Mouse (Mus musculus) heart, embryonic 14.5 days (tissue): ENCODE data around the gene Acad9. TPM values are rescaled to one million over a fixed set of nuclear protein-coding genes. Genes with fewer than 3 reads are reported as not detected.

ENCODE experiments used
- ATAC-seq: fragments of 200-750 bp; cut with Nextera tagmentation; 2 replicates; pipeline ENCODE4 v1.8.0; 2017; ENCODE audit warnings: low read depth, moderate TSS enrichment; ENCODE audit not compliant: insufficient number of reproducible peaks, insufficient read depth, low FRiP score
- H3K27ac ChIP-seq, 2 experiments: fragments of 200-500 bp in 1 of 2; fragments of 300-500 bp in 1 of 2; sonication (generic) in 1 of 2; replicated peaks in 1 of 2; 2 replicates each; pipeline ENCODE4 v1.5.1; 2012 to 2014; ENCODE audit warnings: low read depth in 2 of 2, low read length in 2 of 2, control low read depth in 1 of 2, mild to moderate bottlenecking in 1 of 2, mixed read lengths in 1 of 2; ENCODE audit not compliant: control insufficient read depth in 1 of 2, insufficient read depth in 1 of 2
- H3K27me3 ChIP-seq: fragments of 300-500 bp; sonication (generic); 2 replicates; pipeline ENCODE4 v1.6.1; 2014; ENCODE audit warnings: mild to moderate bottlenecking, low read length, control low read depth; ENCODE audit not compliant: control insufficient read depth, insufficient read depth
- H3K36me3 ChIP-seq: fragments of 300-500 bp; sonication (generic); 2 replicates; pipeline ENCODE4 v1.6.1; 2014; ENCODE audit warnings: mild to moderate bottlenecking, control low read depth, low read length, mixed read lengths; ENCODE audit not compliant: control insufficient read depth, insufficient read depth
- H3K4me1 ChIP-seq, 2 experiments: fragments of 200-500 bp in 1 of 2; fragments of 300-500 bp in 1 of 2; sonication (generic) in 1 of 2; 2 replicates each; pipeline ENCODE4 v1.6.1; 2012 to 2014; ENCODE audit warnings: low read length in 2 of 2, control low read depth in 1 of 2, mixed read lengths in 1 of 2; ENCODE audit not compliant: control insufficient read depth in 2 of 2, insufficient read depth in 2 of 2
- H3K4me2 ChIP-seq: fragments of 300-500 bp; sonication (generic); 2 replicates; pipeline ENCODE4 v1.6.1; 2014; ENCODE audit warnings: mild to moderate bottlenecking, low read length
- H3K4me3 ChIP-seq, 2 experiments: fragments of 200-500 bp in 1 of 2; fragments of 300-500 bp in 1 of 2; sonication (generic) in 1 of 2; 2 replicates each; pipeline ENCODE4 v1.5.1; 2012 to 2014; ENCODE audit warnings: low read length in 2 of 2, mild to moderate bottlenecking in 2 of 2, control low read depth in 1 of 2, low read depth in 1 of 2, moderate library complexity in 1 of 2; ENCODE audit not compliant: control insufficient read depth in 1 of 2, insufficient read depth in 1 of 2
- H3K9ac ChIP-seq: fragments of 300-500 bp; sonication (generic); 2 replicates; pipeline ENCODE4 v1.6.1; 2014; ENCODE audit warnings: mild to moderate bottlenecking, low read length
- H3K9me3 ChIP-seq: fragments of 300-500 bp; sonication (generic); 2 replicates; pipeline ENCODE4 v1.6.1; 2016; ENCODE audit warnings: low read length, control low read depth; ENCODE audit not compliant: control insufficient read depth
- WGBS: fragments of 180-500 bp; shearing (Covaris S2); extraction: QIAGEN DNeasy Blood & Tissue Kit; methylation state at CpG from one replicate; pipeline ENCODE4 v1.1.7; 2014; 5-methylcytosine and 5-hydroxymethylcytosine counted together
- polyA plus RNA-seq: library from polyadenylated mRNA; unstranded; fragments of >200 nt; fragmentation: Nextera tagmentation; extraction: Ambion mirVana; gene quantifications from 2 replicates; pipeline ENCODE4 v1.2.1, GENCODE M21; 2014

The Acad9 gene
- polyA plus RNA-seq, 1 experiment from 2014 or later = 88.3 TPM

DNA sequence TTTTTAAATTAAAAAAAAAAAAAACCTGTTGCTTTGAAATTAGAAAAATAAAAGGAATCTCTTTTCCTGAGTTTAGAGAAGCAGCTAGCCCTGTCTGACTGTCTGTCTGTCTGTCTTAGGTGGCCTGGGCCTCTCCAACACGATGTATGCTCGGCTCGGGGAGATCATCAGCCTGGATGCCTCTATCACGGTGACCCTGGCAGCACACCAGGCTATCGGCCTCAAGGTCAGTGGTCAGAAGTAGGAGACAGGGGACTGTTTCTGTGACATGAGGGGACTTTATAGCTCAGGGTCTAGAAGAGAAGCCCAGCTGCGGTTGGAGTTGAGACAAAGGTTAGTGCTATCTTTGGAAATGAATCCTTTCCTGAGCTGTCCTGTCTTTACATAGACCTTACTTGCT lies 8.5 kb downstream of the Acad9 start:
- Histone ChIP-seq H3K27ac (no peak overlapping the region), H3K27me3 (no peaks in the 10 kb centered on the region), H3K36me3 (peaks cover 78% of the 10 kb centered on the region), H3K4me2 (no peak overlapping the region), H3K9me3 (no peaks in the 10 kb centered on the region), H3K4me1 (no peaks in the 10 kb centered on the region), H3K4me3 (no peak overlapping the region), H3K9ac (no peak overlapping the region)
- 87% methylated on average over 6 of the region's 6 CpGs for WGBS
- no peak for ATAC-seq

DNA sequence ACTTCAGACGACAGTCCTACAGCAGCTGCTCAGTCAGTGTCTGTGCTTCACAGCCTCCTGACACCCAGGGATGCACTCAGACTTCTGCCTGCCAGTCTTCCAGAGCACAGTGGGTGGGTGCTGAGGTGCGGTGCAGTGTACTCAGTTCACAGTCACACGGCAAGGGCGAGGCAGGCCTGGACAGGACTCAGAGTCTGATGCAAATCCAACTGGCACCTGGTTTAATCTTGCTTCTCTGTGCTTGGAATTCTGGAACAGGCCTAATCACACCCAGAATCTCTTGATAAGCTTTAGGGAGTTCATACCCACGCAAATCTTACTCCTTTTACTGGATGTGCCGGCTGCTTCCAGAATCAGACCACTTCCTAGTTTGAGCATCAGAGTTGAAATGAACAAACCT lies 9.7 kb downstream of the Acad9 start:
- peaks cover 82% of the 10 kb centered on the region for H3K36me3 ChIP-seq
- H3K27me3 ChIP-seq = no peaks in the 10 kb centered on the region
- WGBS = 94% methylated on average over 6 of the region's 6 CpGs
- H3K4me2 ChIP-seq = no peak overlapping the region
- no peak overlapping the region for H3K9ac ChIP-seq
- H3K27ac ChIP-seq = no peak overlapping the region
- H3K9me3 ChIP-seq = no peaks in the 10 kb centered on the region
- no peak overlapping the region for H3K4me3 ChIP-seq
- no peak for ATAC-seq
- H3K4me1 ChIP-seq = no peaks in the 10 kb centered on the region

DNA sequence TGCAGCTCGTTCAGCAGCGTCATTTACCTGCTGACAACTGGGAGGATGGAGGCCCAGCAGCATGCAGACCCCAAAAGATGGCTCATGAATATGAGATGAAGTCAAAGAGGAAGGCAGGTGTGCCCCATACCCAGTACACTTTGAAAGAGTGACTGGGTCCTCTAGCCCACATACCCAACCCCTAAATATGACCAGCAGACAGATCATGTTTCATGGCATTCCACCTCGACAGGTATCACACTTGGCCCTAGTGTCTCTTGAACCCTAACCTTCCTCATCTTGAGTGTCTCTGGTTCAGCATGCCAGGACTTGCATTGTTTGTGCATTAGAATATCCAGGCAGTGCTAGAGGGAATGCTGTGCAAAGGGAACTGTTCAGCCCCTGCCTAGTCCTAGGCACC lies 11.6 kb downstream of the Acad9 start:
- Histone ChIP-seq H3K27ac (no peak overlapping the region), H3K4me1 (no peaks in the 10 kb centered on the region), H3K9me3 (no peaks in the 10 kb centered on the region), H3K27me3 (no peaks in the 10 kb centered on the region), H3K9ac (no peak overlapping the region), H3K4me3 (no peak overlapping the region), H3K4me2 (no peak overlapping the region), H3K36me3 (peaks cover 91% of the 10 kb centered on the region)
- no peak for ATAC-seq
- WGBS = 91% methylated on average over 3 of the region's 3 CpGs

DNA sequence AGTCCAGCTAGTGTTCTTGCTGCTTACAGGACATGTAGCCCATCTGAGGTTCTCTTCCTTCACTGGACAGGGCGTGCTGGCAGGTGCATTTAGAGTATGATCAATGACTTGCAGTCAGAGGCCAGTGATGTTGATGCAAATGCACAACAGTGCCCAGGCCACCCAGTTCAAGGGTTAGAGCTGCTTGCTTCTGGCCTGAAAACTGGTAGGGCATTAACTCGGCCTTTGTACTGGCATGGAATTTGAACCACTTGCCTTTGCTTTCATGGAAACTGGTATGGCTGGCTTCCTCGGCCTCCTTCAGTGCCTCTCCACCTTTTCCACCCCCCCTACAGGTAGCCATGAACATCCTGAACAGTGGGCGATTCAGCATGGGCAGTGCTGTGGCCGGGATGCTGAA lies 14.1 kb downstream of the Acad9 start:
- ATAC-seq = no peak

DNA sequence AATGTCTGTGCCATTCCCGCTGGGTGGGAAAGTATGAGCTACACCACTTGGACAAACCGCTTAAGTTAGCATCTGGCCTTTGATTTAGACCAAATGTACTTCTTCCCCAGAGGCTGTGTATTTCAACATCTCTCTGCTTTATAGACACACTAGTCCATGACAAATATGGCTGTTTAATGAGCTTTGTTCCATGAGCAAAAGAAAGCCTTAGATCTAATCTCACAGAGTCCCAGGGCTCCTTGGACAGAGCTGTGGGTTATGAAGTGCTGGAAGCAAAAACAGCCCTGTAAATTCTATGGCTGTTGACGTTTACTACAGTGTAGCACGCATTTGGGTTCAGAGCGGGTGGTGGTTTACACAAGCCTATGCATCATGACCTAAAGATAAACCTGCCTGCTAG lies 15.0 kb downstream of the Acad9 start:
- ATAC-seq = no peak
- Histone ChIP-seq H3K27me3 (no peaks in the 10 kb centered on the region), H3K36me3 (peaks cover 96% of the 10 kb centered on the region), H3K27ac (no peak overlapping the region), H3K4me3 (no peak overlapping the region), H3K4me1 (no peaks in the 10 kb centered on the region), H3K9ac (no peak overlapping the region), H3K4me2 (no peak overlapping the region), H3K9me3 (no peaks in the 10 kb centered on the region)
- WGBS = 91% methylated on average over 5 of the region's 5 CpGs

More for the DNA sequence above, 14.1 kb downstream of the Acad9 start:
- no peaks in the 10 kb centered on the region for H3K27me3 ChIP-seq
- peaks cover 96% of the 10 kb centered on the region for H3K36me3 ChIP-seq
- no peak overlapping the region for H3K4me3 ChIP-seq
- no peaks in the 10 kb centered on the region for H3K9me3 ChIP-seq
- H3K4me1 ChIP-seq = no peaks in the 10 kb centered on the region
- 88% methylated on average over 5 of the region's 5 CpGs for WGBS
- no peak overlapping the region for H3K27ac ChIP-seq
- H3K4me2 ChIP-seq = no peak overlapping the region
- H3K9ac ChIP-seq = no peak overlapping the region

DNA sequence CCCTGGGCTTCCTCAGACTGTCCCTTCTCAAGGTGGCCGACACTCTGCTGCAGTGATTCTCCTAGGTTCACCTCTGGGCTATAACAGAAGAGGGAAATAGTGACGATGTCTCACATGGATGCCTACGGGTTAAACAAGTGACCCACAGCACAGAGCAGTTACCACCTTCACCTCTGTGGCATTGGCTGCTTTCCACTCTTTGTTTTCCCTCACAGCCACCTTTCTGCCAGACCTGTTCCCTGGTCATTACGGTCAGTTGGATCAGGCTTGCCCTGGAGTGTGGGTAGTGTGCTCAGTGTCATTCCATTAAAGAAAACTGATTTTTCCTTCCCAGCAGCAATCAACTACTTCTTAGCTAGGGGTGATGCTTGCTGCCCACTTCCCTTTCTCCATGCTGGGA lies 17.1 kb downstream of the Acad9 start:
- no peak for ATAC-seq
- WGBS = 95% methylated on average over 4 of the region's 4 CpGs
- Histone ChIP-seq H3K4me1 (no peaks in the 10 kb centered on the region), H3K9me3 (no peaks in the 10 kb centered on the region), H3K36me3 (peaks cover 96% of the 10 kb centered on the region), H3K27ac (no peak overlapping the region), H3K27me3 (no peaks in the 10 kb centered on the region), H3K4me3 (no peak overlapping the region), H3K4me2 (no peak overlapping the region), H3K9ac (no peak overlapping the region)

DNA sequence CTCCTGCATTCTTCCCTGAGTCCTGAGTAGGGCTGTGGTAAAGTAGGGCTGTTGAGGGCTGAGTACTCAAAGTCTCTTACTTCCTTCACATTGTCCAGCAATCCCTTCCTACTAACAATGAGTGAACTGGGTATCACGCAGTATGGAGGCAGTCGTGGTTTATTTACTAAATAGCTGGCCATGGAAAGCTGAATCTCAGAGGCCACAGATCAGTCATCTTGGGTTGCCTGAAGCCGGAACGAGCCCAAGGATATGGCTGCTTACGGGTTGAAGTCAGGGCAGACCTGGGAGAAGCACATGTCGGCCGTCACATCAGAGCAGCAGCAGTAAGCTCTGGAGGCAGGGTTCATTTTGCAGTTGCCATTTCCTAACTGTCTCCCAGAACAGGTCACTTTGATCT lies 17.6 kb downstream of the Acad9 start:
- Histone ChIP-seq H3K9me3 (no peaks in the 10 kb centered on the region), H3K4me2 (no peak overlapping the region), H3K4me3 (no peak overlapping the region), H3K9ac (no peak overlapping the region), H3K4me1 (no peaks in the 10 kb centered on the region), H3K36me3 (peaks cover 96% of the 10 kb centered on the region), H3K27ac (no peak overlapping the region), H3K27me3 (no peaks in the 10 kb centered on the region)
- 92% methylated on average over 7 of the region's 7 CpGs for WGBS
- ATAC-seq = no peak

DNA sequence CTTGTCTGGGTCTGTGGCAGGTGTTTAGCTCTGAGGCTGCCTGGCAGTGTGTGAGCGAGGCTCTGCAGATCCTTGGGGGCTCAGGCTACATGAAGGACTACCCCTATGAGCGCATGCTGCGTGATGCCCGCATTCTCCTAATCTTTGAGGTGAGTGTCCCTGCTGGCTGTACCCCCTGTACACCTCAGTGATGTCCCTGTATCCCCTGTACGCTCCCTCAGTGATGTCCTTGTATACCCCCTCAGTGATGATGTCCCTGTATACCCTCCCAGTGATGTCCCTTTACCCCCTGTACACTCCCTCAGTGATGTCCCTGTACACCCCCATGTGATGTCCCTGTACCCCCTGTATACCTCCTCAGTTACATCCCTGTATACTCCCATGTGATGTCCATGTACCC lies 19.6 kb downstream of the Acad9 start:
- Histone ChIP-seq H3K4me2 (no peak overlapping the region), H3K4me3 (no peak overlapping the region), H3K27ac (no peak overlapping the region), H3K4me1 (no peaks in the 10 kb centered on the region), H3K9me3 (no peaks in the 10 kb centered on the region), H3K27me3 (no peaks in the 10 kb centered on the region), H3K36me3 (peaks cover 96% of the 10 kb centered on the region), H3K9ac (no peak overlapping the region)
- ATAC-seq = no peak
- WGBS = 100% methylated on average over 5 of the region's 5 CpGs
